Mouse (Mus musculus): ENCODE results near the gene Inpp5b. TPM values are rescaled to one million over a fixed set of nuclear protein-coding genes. Genes with fewer than 3 reads are reported as not detected.

Inpp5b gene
- polyA plus RNA-seq, 1 experiment from 2014 or later: 49.7 TPM

DNA sequence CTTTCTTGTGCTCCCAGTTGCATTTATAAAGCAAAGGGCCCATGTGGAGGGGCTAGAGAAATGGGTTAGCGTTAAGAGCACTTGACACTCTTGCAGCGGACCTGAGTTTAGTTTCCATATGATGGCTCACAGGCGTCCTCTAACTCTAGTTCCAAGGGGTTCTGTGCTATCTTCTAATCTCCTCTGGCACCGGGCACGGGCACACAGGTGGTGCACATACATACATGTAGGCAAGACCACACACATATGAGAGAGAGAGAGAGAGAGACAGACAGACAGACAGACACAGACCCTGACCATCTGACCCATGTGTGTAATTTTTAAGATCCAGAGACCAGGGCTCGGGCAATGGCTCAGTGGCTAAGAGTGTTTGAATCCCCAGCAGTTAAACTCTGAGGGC lies 32.3 kb downstream of the Inpp5b start:
- peak overlapping the region; percentile 59 for H3K9ac ChIP-seq
- H3K36me3 ChIP-seq: peaks cover 48% of the 10 kb centered on the region
- no peaks in the 10 kb centered on the region for H3K27me3 ChIP-seq (replicated peaks)
- ATAC-seq: peak; percentile 46
- peak overlapping the region; percentile 72 for H3K4me2 ChIP-seq
- WGBS (ENCODE audit: insufficient replicate concordance): 50% methylated on average over 6 of the region's 6 CpGs
- H3K9me3 ChIP-seq (replicated peaks): no peaks in the 10 kb centered on the region
- peak overlapping the region; percentile 34 for H3K4me3 ChIP-seq
- peaks cover 73% of the 10 kb centered on the region for H3K4me1 ChIP-seq
- peak overlapping the region; percentile 91 for H3K27ac ChIP-seq

DNA sequence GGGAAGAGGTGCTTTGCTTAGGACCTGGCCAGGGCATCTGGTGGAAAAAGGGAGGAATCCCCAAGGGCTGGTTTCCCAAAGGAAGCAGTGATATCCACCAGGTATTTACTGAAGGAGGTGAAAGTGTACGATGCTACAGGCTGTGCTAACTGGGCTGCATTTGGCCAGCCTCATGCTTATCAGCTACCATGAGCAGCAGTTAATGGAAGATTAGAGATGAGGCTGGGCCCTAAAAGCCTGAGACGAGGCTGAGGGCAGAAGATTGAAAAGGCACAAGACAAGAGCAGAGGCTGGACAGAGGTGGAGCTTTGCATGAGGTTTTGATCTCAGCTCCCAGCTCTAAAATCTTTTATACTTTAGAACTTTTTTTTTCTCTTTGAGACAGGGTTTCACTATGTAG lies 32.8 kb downstream of the Inpp5b start:
- H3K4me3 ChIP-seq: peak overlapping the region; percentile 34
- 17% methylated on average over 2 of the region's 2 CpGs for WGBS (ENCODE audit: insufficient replicate concordance)

DNA sequence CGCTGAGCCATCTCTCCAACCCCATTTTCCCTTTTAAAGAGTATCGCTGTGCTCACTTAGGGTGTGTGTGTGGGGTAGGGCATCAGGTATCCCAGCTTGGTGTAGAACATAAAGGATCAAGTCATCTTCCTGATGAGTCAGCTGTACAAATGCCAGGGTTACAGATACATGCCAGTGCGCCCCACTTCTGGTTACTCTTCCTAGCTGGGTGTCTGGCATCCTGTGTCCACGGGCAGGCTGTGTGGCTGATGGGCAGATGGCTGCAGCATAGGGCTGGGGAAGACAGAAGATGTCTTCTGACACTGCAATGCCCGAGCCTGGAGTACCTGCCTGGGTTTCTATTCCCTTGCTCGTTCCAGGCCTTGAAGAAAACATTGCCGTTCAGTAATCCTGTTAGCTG lies 39.7 kb downstream of the Inpp5b start:
- H3K27me3 ChIP-seq (replicated peaks): no peaks in the 10 kb centered on the region
- no peak overlapping the region for H3K4me3 ChIP-seq
- H3K36me3 ChIP-seq: peaks cover 98% of the 10 kb centered on the region
- peaks cover under 1% of the 10 kb centered on the region; the same call in 1 of the 2 replicates for H3K4me1 ChIP-seq
- 85% methylated on average over 7 of the region's 7 CpGs for WGBS (ENCODE audit: insufficient replicate concordance)
- H3K4me2 ChIP-seq: no peak overlapping the region
- no peak overlapping the region for H3K27ac ChIP-seq
- no peak for ATAC-seq
- H3K9ac ChIP-seq: no peak overlapping the region
- no peaks in the 10 kb centered on the region for H3K9me3 ChIP-seq (replicated peaks)

More for the DNA sequence above, 32.8 kb downstream of the Inpp5b start:
- Histone ChIP-seq H3K9me3 (replicated peaks) (no peaks in the 10 kb centered on the region), H3K4me2 (peak overlapping the region; percentile 72), H3K36me3 (peaks cover 49% of the 10 kb centered on the region), H3K4me1 (peaks cover 69% of the 10 kb centered on the region), H3K9ac (peak overlapping the region; percentile 59), H3K27ac (peak overlapping the region; percentile 91), H3K27me3 (replicated peaks) (no peaks in the 10 kb centered on the region)
- peak; percentile 97 for ATAC-seq

DNA sequence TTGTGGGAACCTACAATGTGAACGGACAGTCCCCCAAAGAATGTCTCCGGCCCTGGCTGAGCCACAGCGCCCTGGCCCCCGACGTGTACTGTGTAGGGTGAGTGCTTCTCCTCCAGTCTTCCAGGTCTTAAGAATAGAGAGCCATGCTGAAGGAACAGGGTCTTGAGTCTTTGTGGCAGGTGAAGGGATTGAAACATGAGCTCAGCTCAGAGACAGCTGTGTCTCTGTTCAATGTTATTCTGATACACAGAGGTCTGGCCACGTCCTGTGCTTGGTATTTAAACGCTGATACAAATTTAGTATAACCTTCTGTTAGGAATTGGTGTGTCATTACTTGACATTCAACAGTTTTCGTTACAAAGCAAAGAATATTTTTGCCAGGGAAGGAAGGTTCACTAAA lies 40.7 kb downstream of the Inpp5b start:
- Histone ChIP-seq H3K4me2 (no peak overlapping the region), H3K4me3 (no peak overlapping the region), H3K36me3 (peaks cover 100% of the 10 kb centered on the region), H3K9ac (no peak overlapping the region), H3K9me3 (replicated peaks) (no peaks in the 10 kb centered on the region), H3K4me1 (no peaks in the 10 kb centered on the region), H3K27me3 (replicated peaks) (no peaks in the 10 kb centered on the region), H3K27ac (no peak overlapping the region)
- WGBS (ENCODE audit: insufficient replicate concordance): 85% methylated on average over 8 of the region's 8 CpGs
- ATAC-seq: no peak

DNA sequence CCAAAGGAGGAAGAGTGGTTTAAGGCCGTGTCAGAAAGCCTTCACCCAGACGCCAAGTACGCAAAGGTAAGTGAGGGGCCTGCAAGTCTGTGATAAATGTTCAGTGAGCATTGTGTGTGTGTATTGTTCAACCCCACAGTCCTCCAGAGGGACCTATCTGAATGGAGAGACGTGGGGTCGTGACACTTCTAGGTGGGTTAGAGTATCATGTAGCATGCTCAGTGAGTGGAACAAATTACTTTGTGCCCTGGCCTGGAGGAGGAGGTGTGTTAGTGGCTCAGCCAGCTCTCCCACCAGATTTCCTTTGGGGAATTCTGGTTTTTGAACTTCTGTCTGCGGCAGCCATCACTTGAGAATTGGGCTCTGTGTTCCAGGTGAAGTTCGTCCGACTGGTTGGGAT lies 42.3 kb downstream of the Inpp5b start:
- Histone ChIP-seq H3K9me3 (replicated peaks) (no peaks in the 10 kb centered on the region), H3K36me3 (peaks cover 98% of the 10 kb centered on the region), H3K9ac (no peak overlapping the region), H3K4me2 (no peak overlapping the region), H3K27ac (no peak overlapping the region), H3K4me3 (no peak overlapping the region), H3K4me1 (no peaks in the 10 kb centered on the region), H3K27me3 (replicated peaks) (no peaks in the 10 kb centered on the region)
- no peak for ATAC-seq
- 86% methylated on average over 8 of the region's 8 CpGs for WGBS (ENCODE audit: insufficient replicate concordance)

DNA sequence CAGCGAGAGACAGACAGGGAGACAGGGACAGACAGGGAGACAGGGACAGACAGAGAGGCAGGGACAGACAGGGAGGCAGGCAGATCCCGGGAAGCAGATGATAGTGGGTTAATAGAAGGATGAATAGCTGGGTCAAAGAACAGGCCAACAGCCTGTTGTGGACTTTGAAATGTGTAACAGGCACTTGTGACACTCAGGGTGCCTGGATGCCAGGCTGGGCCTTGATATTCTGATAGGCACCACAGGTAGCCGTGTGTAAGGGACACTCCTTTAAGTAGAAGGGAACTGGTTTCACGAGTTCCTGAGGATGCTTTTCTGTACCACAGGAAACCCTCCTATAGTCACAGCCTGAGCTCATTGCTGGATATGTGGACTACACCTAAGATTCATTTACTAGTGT lies 48.4 kb downstream of the Inpp5b start:
- Histone ChIP-seq H3K4me2 (no peak overlapping the region), H3K4me1 (no peaks in the 10 kb centered on the region), H3K9ac (no peak overlapping the region), H3K27ac (no peak overlapping the region), H3K9me3 (replicated peaks) (no peaks in the 10 kb centered on the region), H3K4me3 (no peak overlapping the region), H3K27me3 (replicated peaks) (no peaks in the 10 kb centered on the region), H3K36me3 (peaks cover 98% of the 10 kb centered on the region)
- no peak for ATAC-seq
- 69% methylated on average over 4 of the region's 4 CpGs for WGBS (ENCODE audit: insufficient replicate concordance)

DNA sequence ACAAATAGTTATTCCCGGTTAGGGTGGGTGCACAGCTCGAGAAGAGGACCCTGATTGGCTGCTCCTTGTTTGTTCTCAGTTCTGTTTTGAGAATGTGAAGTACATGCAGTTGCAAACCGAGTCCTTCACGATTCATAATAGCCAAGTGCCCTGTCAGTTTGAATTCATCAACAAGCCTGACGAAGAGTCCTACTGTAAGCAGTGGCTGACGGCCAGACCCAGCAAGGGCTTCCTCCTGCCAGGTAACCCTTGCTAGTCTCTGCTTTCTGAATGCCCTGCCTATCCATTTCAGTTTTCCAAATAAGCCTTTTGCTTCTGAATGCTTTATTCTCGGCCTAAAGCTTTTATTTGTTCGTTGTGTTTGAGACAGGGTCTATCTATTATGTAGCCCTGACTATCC lies 50.5 kb downstream of the Inpp5b start:
- H3K4me2 ChIP-seq: no peak overlapping the region
- WGBS (ENCODE audit: insufficient replicate concordance): 88% methylated on average over 8 of the region's 8 CpGs
- H3K27me3 ChIP-seq (replicated peaks): no peaks in the 10 kb centered on the region
- ATAC-seq: no peak
- H3K9ac ChIP-seq: no peak overlapping the region
- peaks cover 97% of the 10 kb centered on the region for H3K36me3 ChIP-seq
- H3K27ac ChIP-seq: no peak overlapping the region
- H3K4me1 ChIP-seq: no peaks in the 10 kb centered on the region
- no peak overlapping the region for H3K4me3 ChIP-seq
- no peaks in the 10 kb centered on the region for H3K9me3 ChIP-seq (replicated peaks)

DNA sequence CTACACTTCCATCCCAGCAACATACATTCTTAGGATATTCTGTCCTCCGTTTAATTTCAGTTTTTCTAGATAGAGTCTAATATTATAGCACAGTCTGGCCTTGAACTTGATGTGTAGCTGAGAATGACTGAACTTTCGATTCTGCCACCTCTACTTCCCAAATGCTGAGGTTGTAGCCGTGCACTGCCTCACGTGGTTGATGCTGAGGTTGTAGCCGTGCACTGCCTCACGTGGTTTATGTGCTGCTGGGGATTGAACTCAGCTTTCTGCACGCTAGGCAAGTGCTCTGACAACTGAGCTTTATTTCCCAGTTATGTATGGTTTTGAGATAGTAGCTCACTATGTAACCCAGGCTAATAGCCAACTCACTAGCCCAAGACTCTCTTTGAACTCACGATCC lies 54.5 kb downstream of the Inpp5b start:
- Histone ChIP-seq H3K4me1 (peaks cover 3% of the 10 kb centered on the region; the same call in 1 of the 2 replicates), H3K4me2 (no peak overlapping the region), H3K4me3 (no peak overlapping the region), H3K36me3 (peaks cover 99% of the 10 kb centered on the region), H3K9me3 (replicated peaks) (no peaks in the 10 kb centered on the region), H3K27ac (no peak overlapping the region), H3K9ac (no peak overlapping the region), H3K27me3 (replicated peaks) (no peaks in the 10 kb centered on the region)
- 87% methylated on average over 8 of the region's 8 CpGs for WGBS (ENCODE audit: insufficient replicate concordance)
- ATAC-seq: no peak

DNA sequence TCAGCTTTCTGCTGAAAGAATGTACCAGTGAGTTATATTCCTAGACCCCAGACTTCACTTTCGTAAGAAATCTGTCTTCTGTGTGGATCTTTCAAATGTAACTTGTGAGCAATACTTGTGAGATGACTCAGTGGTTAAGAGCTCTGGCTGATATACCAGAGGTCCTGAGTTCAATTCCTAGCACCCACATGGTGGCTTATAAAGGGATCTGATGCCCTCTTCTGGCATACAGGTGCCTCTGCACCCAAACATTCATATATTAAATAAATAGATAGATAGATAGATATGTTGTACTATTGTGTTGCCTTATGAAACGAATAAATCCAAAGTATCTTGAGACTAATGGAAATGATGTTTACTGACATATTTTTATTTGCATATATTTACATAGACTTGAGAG lies 55.3 kb downstream of the Inpp5b start:
- H3K4me2 ChIP-seq: no peak overlapping the region
- no peaks in the 10 kb centered on the region for H3K27me3 ChIP-seq (replicated peaks)
- 87% methylated on average over 2 of the region's 2 CpGs for WGBS (ENCODE audit: insufficient replicate concordance)
- H3K4me1 ChIP-seq: peaks cover 9% of the 10 kb centered on the region; the same call in 1 of the 2 replicates
- no peak overlapping the region for H3K9ac ChIP-seq
- H3K4me3 ChIP-seq: no peak overlapping the region
- no peak overlapping the region for H3K27ac ChIP-seq
- no peak for ATAC-seq
- peaks cover 94% of the 10 kb centered on the region for H3K36me3 ChIP-seq
- no peaks in the 10 kb centered on the region for H3K9me3 ChIP-seq (replicated peaks)

DNA sequence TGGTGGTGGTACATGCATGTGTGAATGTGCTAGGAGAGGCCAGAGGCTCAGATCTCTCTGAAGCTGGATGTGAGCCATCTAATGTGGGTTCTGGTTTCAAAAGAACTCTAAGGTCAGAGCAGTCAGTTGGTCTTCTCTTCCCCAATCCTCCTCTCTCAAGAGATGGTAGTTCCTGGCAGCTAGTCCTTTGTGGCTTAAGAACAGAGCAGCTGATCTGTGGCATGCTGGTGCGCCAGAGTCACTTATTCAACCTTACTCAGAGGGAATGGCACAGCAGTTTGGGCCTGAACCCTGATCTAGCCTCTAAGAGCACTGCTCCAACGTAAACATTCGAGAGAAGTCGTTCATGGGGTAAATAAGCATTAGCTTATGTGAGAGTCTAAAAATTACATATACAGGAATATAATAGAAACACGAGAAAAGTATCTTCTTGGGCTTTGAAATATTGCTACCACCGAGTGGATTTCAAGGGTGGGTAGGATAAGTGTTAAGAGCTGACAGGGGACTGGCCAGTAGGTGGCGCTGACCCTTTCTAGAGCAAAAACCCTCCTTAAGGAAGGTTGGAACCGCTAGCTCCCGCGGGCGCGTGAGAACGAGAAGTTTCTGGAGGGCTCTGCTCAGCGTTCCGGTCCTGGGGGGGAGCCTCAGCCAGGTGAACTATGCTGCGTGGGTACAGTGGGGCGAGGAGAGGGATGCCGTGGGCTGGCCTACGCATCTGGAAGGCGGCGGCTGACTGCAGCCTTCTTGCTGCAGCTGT lies 60.1 kb downstream of the Inpp5b start, which contains the start of gene Mtf1:
Gene Mtf1, plus strand, starts transcription at position 553 of the 757 bp plus-strand sequence.
- 3% methylated on average over 19 of the region's 21 CpGs for WGBS (ENCODE audit: insufficient replicate concordance)
- H3K36me3 ChIP-seq: peaks cover 73% of the 10 kb centered on the region
- ATAC-seq: peak; percentile 75

DNA sequence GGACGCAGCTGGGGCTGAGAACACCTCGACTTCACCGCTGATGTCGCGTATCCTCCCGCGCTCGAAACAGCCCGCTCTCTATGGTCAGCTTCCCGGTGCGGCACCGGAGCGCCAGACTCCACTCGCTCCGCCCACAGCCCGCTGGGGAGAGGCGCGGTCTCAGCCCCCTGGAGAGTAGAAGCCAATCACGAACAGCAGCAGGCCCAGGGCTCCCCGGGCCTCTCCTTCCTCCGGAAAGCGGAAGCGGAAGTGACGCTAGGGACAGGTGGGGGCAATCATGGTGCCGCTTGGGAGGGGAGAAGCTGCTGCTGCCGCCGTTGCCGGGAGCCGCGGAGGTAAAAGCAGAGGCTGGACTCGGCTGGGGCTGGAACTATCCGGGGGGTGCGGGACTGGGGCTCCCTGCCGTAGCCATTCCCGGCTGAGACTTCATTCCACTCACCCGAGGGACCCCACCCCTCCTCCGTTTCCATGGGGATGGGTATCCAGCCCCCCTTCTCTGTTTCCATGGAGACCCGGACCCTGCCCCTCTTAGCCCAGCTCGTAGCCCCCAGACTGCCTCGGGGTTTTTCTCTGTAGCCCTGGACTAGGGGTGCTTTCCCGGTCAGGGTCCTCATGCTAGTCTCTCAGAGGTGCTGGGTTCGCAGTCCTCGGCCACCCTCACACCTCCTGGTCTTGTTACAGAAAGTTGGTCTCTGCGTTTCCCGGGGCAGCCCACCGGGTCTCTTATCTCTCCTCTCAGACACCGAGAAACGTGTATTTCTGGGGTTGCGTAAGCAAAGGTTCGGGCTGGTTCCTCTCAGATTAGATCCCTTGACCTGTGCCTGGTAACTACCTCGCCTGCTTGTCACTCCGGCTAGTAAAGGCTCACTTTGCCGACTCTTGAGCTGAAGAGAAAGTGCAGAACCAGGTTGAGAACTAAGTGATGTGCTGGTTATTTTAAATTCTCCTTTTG lies 60.9 kb downstream of the Inpp5b start:
- ATAC-seq: peak; percentile 98
- Histone ChIP-seq H3K4me2 (peak overlapping the region; percentile 95), H3K27ac (peak overlapping the region; percentile 99), H3K4me3 (peak overlapping the region; percentile 93), H3K4me1 (peaks cover 57% of the 10 kb centered on the region), H3K27me3 (replicated peaks) (no peaks in the 10 kb centered on the region), H3K9ac (peak overlapping the region; percentile 96), H3K9me3 (replicated peaks) (no peaks in the 10 kb centered on the region), H3K36me3 (peaks cover 74% of the 10 kb centered on the region)
- WGBS (ENCODE audit: insufficient replicate concordance): under 1% methylated on average over 53 of the region's 53 CpGs

More for the DNA sequence above, 60.1 kb downstream of the Inpp5b start, which contains the start of gene Mtf1:
- Histone ChIP-seq H3K27me3 (replicated peaks) (no peaks in the 10 kb centered on the region), H3K4me3 (peak within 1 kb of the TSS; percentile 93), H3K4me1 (peaks cover 49% of the 10 kb centered on the region), H3K4me2 (peak within 1 kb of the TSS; percentile 95), H3K27ac (peak within 1 kb of the TSS; percentile 99), H3K9ac (peak within 1 kb of the TSS; percentile 96), H3K9me3 (replicated peaks) (no peaks in the 10 kb centered on the region)

DNA sequence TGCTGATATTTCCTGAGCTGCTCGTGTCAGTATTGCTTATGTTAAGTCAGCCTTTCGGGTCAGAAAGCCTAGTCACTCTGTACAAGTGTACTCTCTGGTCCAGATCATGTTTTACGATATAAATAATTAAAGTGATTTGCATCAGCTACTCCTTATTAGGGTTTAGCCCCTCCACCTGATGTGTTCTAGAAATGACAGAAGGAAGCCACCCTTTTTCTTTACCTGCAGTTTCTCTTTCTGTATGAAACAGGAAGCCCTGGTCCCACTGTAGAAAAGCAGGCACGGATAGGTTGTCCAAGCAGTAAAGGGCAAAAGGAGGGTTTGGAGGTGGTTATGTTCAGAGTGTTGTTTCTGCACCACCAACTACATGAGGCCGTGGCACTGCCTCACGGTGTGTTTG lies 61.8 kb downstream of the Inpp5b start:
- H3K9ac ChIP-seq: peak overlapping the region; percentile 96
- WGBS (ENCODE audit: insufficient replicate concordance): 36% methylated on average over 6 of the region's 6 CpGs
- peak overlapping the region; percentile 95 for H3K4me2 ChIP-seq
- peaks cover 72% of the 10 kb centered on the region for H3K36me3 ChIP-seq
- peak overlapping the region; percentile 99 for H3K27ac ChIP-seq
- peak overlapping the region; percentile 93 for H3K4me3 ChIP-seq
- no peak for ATAC-seq
- H3K27me3 ChIP-seq (replicated peaks): no peaks in the 10 kb centered on the region
- H3K9me3 ChIP-seq (replicated peaks): no peaks in the 10 kb centered on the region
- peaks cover 65% of the 10 kb centered on the region for H3K4me1 ChIP-seq

Data from liver, embryonic 12.5 days (tissue).